Mouse (Mus musculus) CD4-positive naive resting alpha-beta T cell, adult 57 days (primary cell): Measurements from ENCODE around the gene Camta2. TPM values are rescaled to one million over a fixed set of nuclear protein-coding genes. Genes with fewer than 3 reads are reported as not detected.

Experiments used
- total RNA-seq: library from RNA; stranded (reverse); gene quantifications from one replicate; pipeline ENCODE4 v1.2.4, GENCODE M21; 2023

Camta2 gene
- 37.9 TPM for total RNA-seq

GRCm38 (mm10) chr11:70687601-70688199, at the start of gene Camta2:
Camta2 (minus strand) TSS chr11:70688105.

GRCm38 (mm10) chr11:70699722-70700556, 12.0 kb upstream of the Camta2 start, which contains the start of the genes Inca1 and Kif1c:
Inca1 (minus strand) TSS chr11:70700155.
Kif1c (plus strand) TSS chr11:70700548.

GRCm38 (mm10) chr11:70668771-70669505, 19.0 kb downstream of the Camta2 start, which contains the start of gene Spag7:
Spag7 (minus strand) TSS chr11:70669416.

GRCm38 (mm10) chr11:70656964-70657363, 30.9 kb downstream of the Camta2 start, which contains the start of gene Eno3:
Eno3 (plus strand) TSS chr11:70657202.

GRCm38 (mm10) chr11:70654198-70654922, 33.5 kb downstream of the Camta2 start, which contains the start of gene Pfn1:
Pfn1 (minus strand) TSS chr11:70654644.

GRCm38 (mm10) chr11:70646691-70647650, 40.9 kb downstream of the Camta2 start, which contains the start of the genes Rnf167 and Slc25a11:
Rnf167 (plus strand) TSS chr11:70647235.
Slc25a11 (minus strand) TSS chr11:70647479.

GRCm38 (mm10) chr11:70638714-70639278, 49.1 kb downstream of the Camta2 start, which contains the start of gene Gp1ba:
Gp1ba (plus strand) TSS chr11:70639122.

Other genes starting within 250 kb of the Camta2 start
- 39.9 TPM for gene Med11, start 236.2 kb downstream of the Camta2 start, total RNA-seq
- gene Zmynd15, start 228.7 kb downstream of the Camta2 start, total RNA-seq = 1.1 TPM
- 2.3 TPM for gene Cxcl16, start 228.1 kb downstream of the Camta2 start, total RNA-seq
- 1.5 TPM for gene Tm4sf5, start 182.9 kb downstream of the Camta2 start, total RNA-seq
- not detected for gene Vmo1, start 173.5 kb downstream of the Camta2 start, total RNA-seq
- not detected for gene Gltpd2, start 168.9 kb downstream of the Camta2 start, total RNA-seq
- gene Psmb6, start 162.7 kb downstream of the Camta2 start, total RNA-seq = 129 TPM
- gene Gm40193, start 155.2 kb downstream of the Camta2 start, total RNA-seq = not detected
- gene Pld2, start 148.0 kb downstream of the Camta2 start, total RNA-seq = 7.3 TPM
- gene Mink1, start 125.2 kb downstream of the Camta2 start, total RNA-seq = 201 TPM
- 1.0 TPM for gene 4930544D05Rik, start 72.3 kb downstream of the Camta2 start, total RNA-seq
- gene Chrne, start 68.9 kb downstream of the Camta2 start, total RNA-seq = 3.2 TPM
- not detected for gene Gp1ba, start 49.0 kb downstream of the Camta2 start, total RNA-seq
- 233 TPM for gene Rnf167, start 40.9 kb downstream of the Camta2 start, total RNA-seq
- 53.6 TPM for gene Slc25a11, start 40.6 kb downstream of the Camta2 start, total RNA-seq
- 1,552 TPM for gene Pfn1, start 33.5 kb downstream of the Camta2 start, total RNA-seq
- gene Eno3, start 30.9 kb downstream of the Camta2 start, total RNA-seq = 29.3 TPM
- 23.4 TPM for gene Spag7, start 18.7 kb downstream of the Camta2 start, total RNA-seq
- 0.62 TPM for gene Inca1, start 12.1 kb upstream of the Camta2 start, total RNA-seq
- gene Kif1c, start 12.4 kb upstream of the Camta2 start, total RNA-seq = 26.1 TPM
- gene Zfp3, start 76.1 kb upstream of the Camta2 start, total RNA-seq = 2.7 TPM
- 1.5 TPM for gene Scimp, start 124.5 kb upstream of the Camta2 start, total RNA-seq
- gene Rabep1, start 156.7 kb upstream of the Camta2 start, total RNA-seq = 34.7 TPM